Mouse (Mus musculus): ENCODE data around the gene a. TPM values are rescaled to one million over a fixed set of nuclear protein-coding genes. Genes with fewer than 3 reads are reported as not detected.

a gene
- polyA plus RNA-seq, 1 experiment from 2014 or later: 21.4 TPM

DNA sequence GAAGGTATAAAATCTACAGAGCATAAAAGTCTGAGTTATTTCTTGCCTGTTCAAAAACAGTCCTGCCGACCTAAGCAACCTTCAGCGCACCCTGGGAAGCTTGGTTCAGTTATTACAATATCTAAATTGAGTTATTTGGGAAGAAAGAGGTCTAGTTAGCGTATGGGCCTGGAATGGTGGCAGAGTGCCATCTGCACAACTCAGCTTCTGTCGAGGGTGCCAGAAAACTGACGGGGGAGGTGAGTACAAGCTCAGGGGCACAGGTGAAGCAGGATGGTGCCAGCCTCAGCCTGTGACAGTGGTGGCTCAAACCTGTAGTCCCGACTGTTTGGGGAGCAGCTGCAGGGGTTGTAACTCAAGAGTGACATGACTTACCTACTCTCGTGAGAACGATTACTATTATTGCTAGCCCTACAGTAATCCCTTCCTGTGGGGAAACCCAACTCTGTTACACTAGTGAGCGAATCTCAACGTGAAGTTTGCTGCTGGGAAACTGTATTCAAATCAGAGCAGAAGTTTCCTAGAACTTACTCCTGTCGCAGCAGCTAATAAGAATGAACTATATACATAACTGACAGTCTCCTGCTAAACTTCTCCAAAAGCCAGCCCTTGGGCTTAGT lies 145.4 kb downstream of the a start:
- H3K4me3 ChIP-seq: no peak overlapping the region
- no peak for ATAC-seq (ENCODE audit: insufficient number of reproducible peaks, low FRiP score, low TSS enrichment, low read depth)
- no peak overlapping the region for H3K4me2 ChIP-seq
- H3K27me3 ChIP-seq: peaks cover 4% of the 10 kb centered on the region; the same call in 1 of the 2 replicates
- 49% methylated on average over 11 of the region's 11 CpGs for WGBS
- H3K9ac ChIP-seq: no peak overlapping the region
- no peaks in the 10 kb centered on the region for H3K36me3 ChIP-seq
- no peak overlapping the region for H3K27ac ChIP-seq
- peaks cover 6% of the 10 kb centered on the region; the same call in 1 of the 2 replicates for H3K4me1 ChIP-seq
- no peaks in the 10 kb centered on the region for H3K9me3 ChIP-seq

- Histone ChIP-seq H3K9ac (no peak overlapping the region), H3K4me1 (peaks cover 12% of the 10 kb centered on the region), H3K27ac (no peak overlapping the region), H3K9me3 (no peaks in the 10 kb centered on the region), H3K27me3 (peaks cover 3% of the 10 kb centered on the region; the same call in 1 of the 2 replicates), H3K36me3 (no peaks in the 10 kb centered on the region), H3K4me3 (no peak overlapping the region), H3K4me2 (no peak overlapping the region)
- ATAC-seq (ENCODE audit: insufficient number of reproducible peaks, low FRiP score, low TSS enrichment, low read depth): no peak
- WGBS: 77% methylated on average over 8 of the region's 8 CpGs
These were observed 146.6 kb downstream of the a start for GRCm38 (mm10) chr2:154937547-154938390.

- no peaks in the 10 kb centered on the region for H3K27me3 ChIP-seq
- no peak overlapping the region for H3K9ac ChIP-seq
- no peak for ATAC-seq (ENCODE audit: insufficient number of reproducible peaks, low FRiP score, low TSS enrichment, low read depth)
- no peak overlapping the region for H3K4me2 ChIP-seq
- H3K9me3 ChIP-seq: no peaks in the 10 kb centered on the region
- WGBS: 43% methylated on average over 10 of the region's 10 CpGs
- H3K36me3 ChIP-seq: no peaks in the 10 kb centered on the region
- peaks cover 12% of the 10 kb centered on the region for H3K4me1 ChIP-seq
- no peak overlapping the region for H3K27ac ChIP-seq
- no peak overlapping the region for H3K4me3 ChIP-seq
These were observed 150.8 kb downstream of the a start for GRCm38 (mm10) chr2:154941952-154942351.

DNA sequence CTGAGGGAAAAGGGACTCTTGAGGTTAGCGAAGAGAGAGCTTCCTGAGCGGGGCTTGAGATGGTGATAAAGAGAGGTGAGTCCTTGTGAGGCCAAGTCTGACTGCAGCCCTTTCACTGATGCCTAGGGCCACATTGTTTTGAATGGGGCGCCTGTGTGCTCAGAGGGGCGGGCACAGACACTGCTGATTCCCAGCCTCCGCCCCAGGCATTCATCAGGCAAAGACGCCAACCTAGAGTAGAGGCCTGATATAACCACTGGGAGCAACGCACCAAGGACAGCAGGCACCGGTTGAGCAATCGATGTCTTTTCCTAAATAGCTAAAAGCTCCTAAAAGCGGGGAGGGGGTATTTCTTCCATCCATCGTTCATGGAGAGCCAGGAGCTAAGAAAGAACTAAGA lies 151.3 kb downstream of the a start:
- ATAC-seq (ENCODE audit: insufficient number of reproducible peaks, low FRiP score, low TSS enrichment, low read depth): no peak
- Histone ChIP-seq H3K4me3 (peak overlapping the region; percentile 21), H3K4me1 (peaks cover 12% of the 10 kb centered on the region), H3K9me3 (no peaks in the 10 kb centered on the region), H3K4me2 (peak overlapping the region; percentile 35), H3K27ac (peak overlapping the region; percentile 47), H3K36me3 (no peaks in the 10 kb centered on the region), H3K27me3 (no peaks in the 10 kb centered on the region), H3K9ac (no peak overlapping the region)
- WGBS: 47% methylated on average over 11 of the region's 11 CpGs

- Histone ChIP-seq H3K4me1 (peaks cover 12% of the 10 kb centered on the region), H3K4me2 (peak overlapping the region; percentile 35), H3K9me3 (no peaks in the 10 kb centered on the region), H3K4me3 (peak overlapping the region; percentile 21), H3K36me3 (no peaks in the 10 kb centered on the region), H3K27me3 (no peaks in the 10 kb centered on the region), H3K9ac (no peak overlapping the region), H3K27ac (peak overlapping the region; percentile 47)
- ATAC-seq (ENCODE audit: insufficient number of reproducible peaks, low FRiP score, low TSS enrichment, low read depth): no peak
- 12% methylated on average over 11 of the region's 11 CpGs for WGBS
These were observed 151.9 kb downstream of the a start for GRCm38 (mm10) chr2:154943101-154943500.

DNA sequence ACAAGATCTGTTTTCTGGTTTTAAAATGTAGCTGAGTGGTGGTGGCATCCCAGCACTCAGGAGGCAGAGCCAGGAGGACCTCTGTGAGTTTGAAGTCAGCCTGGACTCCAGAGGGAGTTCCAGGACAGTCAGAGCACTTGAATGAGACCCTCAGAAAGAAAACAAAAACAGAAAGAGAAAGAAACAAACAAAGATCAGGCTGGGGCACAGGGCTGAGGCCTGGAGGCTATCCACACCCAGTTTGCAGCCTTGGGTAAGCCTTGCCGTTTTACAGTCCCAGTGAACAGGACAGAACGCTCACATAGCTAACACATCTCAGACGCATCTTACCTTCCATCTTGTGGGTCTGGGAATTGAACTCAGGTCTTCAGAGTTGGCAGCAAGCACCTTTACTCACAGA lies 155.7 kb downstream of the a start:
- no peak for ATAC-seq (ENCODE audit: insufficient number of reproducible peaks, low FRiP score, low TSS enrichment, low read depth)
- no peaks in the 10 kb centered on the region for H3K9me3 ChIP-seq
- H3K4me3 ChIP-seq: no peak overlapping the region
- no peak overlapping the region for H3K4me2 ChIP-seq
- H3K9ac ChIP-seq: no peak overlapping the region
- no peaks in the 10 kb centered on the region for H3K36me3 ChIP-seq
- H3K4me1 ChIP-seq: peaks cover 13% of the 10 kb centered on the region
- no peak overlapping the region for H3K27ac ChIP-seq
- WGBS: 82% methylated on average over 3 of the region's 3 CpGs
- 0 out of 2 replicates have a peak, but pooled peaks cover 2% of the 10 kb centered on the region for H3K27me3 ChIP-seq

DNA sequence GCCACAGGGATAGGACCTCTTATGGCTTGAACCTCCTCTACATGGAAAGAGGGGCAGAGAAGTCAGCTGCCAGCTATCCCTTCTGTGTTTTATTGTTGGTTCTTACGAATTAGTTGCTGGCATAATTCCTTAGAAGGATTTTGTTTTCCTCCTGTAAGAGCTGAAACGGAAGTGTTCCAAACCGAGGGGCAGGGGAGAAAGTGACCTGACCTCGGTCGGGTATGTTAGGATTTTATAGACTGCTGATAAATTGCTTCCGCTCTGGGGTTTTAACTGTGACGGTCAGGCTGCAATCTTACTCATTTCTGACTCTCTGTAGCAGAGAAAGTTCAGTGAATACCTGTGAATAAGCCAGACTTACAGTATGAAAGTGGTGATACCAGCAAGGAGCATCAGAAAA lies 158.2 kb downstream of the a start:
- Histone ChIP-seq H3K27me3 (0 out of 2 replicates have a peak, but pooled peaks cover 2% of the 10 kb centered on the region), H3K4me2 (no peak overlapping the region), H3K9ac (no peak overlapping the region), H3K9me3 (no peaks in the 10 kb centered on the region), H3K4me3 (no peak overlapping the region), H3K4me1 (peaks cover 5% of the 10 kb centered on the region; the same call in 1 of the 2 replicates), H3K27ac (no peak overlapping the region), H3K36me3 (no peaks in the 10 kb centered on the region)
- 17% methylated on average over 7 of the region's 7 CpGs for WGBS
- no peak for ATAC-seq (ENCODE audit: insufficient number of reproducible peaks, low FRiP score, low TSS enrichment, low read depth)

DNA sequence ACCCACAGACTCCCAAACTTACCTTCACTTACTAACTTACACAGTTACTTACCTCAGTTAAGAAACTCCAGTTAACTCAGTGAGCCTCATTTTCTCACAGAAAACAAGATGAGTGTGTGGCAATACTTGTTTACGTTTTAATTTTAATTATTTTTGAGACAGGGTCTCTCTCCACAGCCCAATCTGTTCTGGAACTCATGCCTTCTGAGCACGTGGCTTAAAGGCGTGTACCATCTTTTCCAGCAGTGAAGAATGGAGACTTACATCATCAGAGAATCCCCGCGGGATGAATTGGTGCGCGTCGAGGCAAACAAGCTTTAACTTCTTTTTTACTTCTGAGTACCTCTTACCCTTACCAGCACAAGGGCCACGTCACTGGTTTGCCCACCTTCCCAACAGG lies 158.7 kb downstream of the a start:
- Histone ChIP-seq H3K36me3 (no peaks in the 10 kb centered on the region), H3K9me3 (no peaks in the 10 kb centered on the region), H3K27ac (no peak overlapping the region), H3K4me3 (no peak overlapping the region), H3K9ac (no peak overlapping the region), H3K4me1 (peaks cover 5% of the 10 kb centered on the region; the same call in 1 of the 2 replicates), H3K4me2 (no peak overlapping the region), H3K27me3 (0 out of 2 replicates have a peak, but pooled peaks cover 2% of the 10 kb centered on the region)
- WGBS: 62% methylated on average over 9 of the region's 9 CpGs
- ATAC-seq (ENCODE audit: insufficient number of reproducible peaks, low FRiP score, low TSS enrichment, low read depth): no peak

- no peaks in the 10 kb centered on the region for H3K9me3 ChIP-seq
- no peak overlapping the region for H3K4me3 ChIP-seq
- H3K27ac ChIP-seq: no peak overlapping the region
- H3K27me3 ChIP-seq: 0 out of 2 replicates have a peak, but pooled peaks cover 2% of the 10 kb centered on the region
- no peak overlapping the region for H3K9ac ChIP-seq
- no peak for ATAC-seq (ENCODE audit: insufficient number of reproducible peaks, low FRiP score, low TSS enrichment, low read depth)
- H3K36me3 ChIP-seq: no peaks in the 10 kb centered on the region
- H3K4me1 ChIP-seq: peaks cover 5% of the 10 kb centered on the region; the same call in 1 of the 2 replicates
- no peak overlapping the region for H3K4me2 ChIP-seq
- WGBS: 53% methylated on average over 5 of the region's 5 CpGs
These were observed 159.4 kb downstream of the a start for GRCm38 (mm10) chr2:154950601-154951000.

DNA sequence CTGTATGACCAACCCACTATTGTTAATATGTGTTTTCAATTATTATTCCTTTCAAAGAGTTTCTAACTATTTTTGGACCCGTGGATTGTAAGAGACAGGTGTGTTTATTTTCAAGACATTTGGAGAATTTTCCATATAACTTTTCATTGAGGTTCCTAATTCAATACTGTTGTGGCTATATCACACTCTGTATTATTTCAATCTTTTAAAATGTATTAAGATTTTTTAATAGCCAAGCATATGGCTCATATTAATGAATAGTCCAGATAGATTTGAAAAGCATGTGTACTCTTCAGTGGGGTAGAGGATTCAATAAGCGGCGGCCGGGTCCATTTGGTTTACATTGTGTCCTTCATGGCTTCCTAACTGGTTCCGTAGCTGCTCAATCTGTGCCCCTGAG lies 168.3 kb downstream of the a start:
- Histone ChIP-seq H3K4me3 (no peak overlapping the region), H3K9ac (no peak overlapping the region), H3K9me3 (no peaks in the 10 kb centered on the region), H3K27me3 (no peaks in the 10 kb centered on the region), H3K4me2 (no peak overlapping the region), H3K4me1 (peaks cover 5% of the 10 kb centered on the region; the same call in 1 of the 2 replicates), H3K36me3 (no peaks in the 10 kb centered on the region), H3K27ac (0 out of 2 replicates have a peak overlapping the region, but pooled peaks have one; percentile 38)
- ATAC-seq (ENCODE audit: insufficient number of reproducible peaks, low FRiP score, low TSS enrichment, low read depth): no peak
- WGBS: 59% methylated on average over 5 of the region's 5 CpGs

GRCm38 (mm10) chr2:154959909-154960308 lies 168.7 kb downstream of the a start:
- no peak for ATAC-seq (ENCODE audit: insufficient number of reproducible peaks, low FRiP score, low TSS enrichment, low read depth)
- H3K4me1 ChIP-seq: peaks cover 5% of the 10 kb centered on the region; the same call in 1 of the 2 replicates
- no peak overlapping the region for H3K4me3 ChIP-seq
- 0 out of 2 replicates have a peak overlapping the region, but pooled peaks have one; percentile 38 for H3K27ac ChIP-seq
- no peak overlapping the region for H3K9ac ChIP-seq
- no peaks in the 10 kb centered on the region for H3K36me3 ChIP-seq
- no peak overlapping the region for H3K4me2 ChIP-seq
- no peaks in the 10 kb centered on the region for H3K27me3 ChIP-seq
- H3K9me3 ChIP-seq: no peaks in the 10 kb centered on the region
- WGBS: 73% methylated on average over 3 of the region's 3 CpGs

GRCm38 (mm10) chr2:154963176-154963575 lies 172.0 kb downstream of the a start:
- Histone ChIP-seq H3K9me3 (no peaks in the 10 kb centered on the region), H3K4me3 (no peak overlapping the region), H3K4me1 (peaks cover 5% of the 10 kb centered on the region; the same call in 1 of the 2 replicates), H3K27me3 (no peaks in the 10 kb centered on the region), H3K27ac (no peak overlapping the region), H3K9ac (no peak overlapping the region), H3K36me3 (no peaks in the 10 kb centered on the region), H3K4me2 (no peak overlapping the region)
- ATAC-seq (ENCODE audit: insufficient number of reproducible peaks, low FRiP score, low TSS enrichment, low read depth): no peak
- WGBS: 37% methylated on average over 5 of the region's 5 CpGs

Data from limb, embryonic 15.5 days (tissue).